Mouse (Mus musculus): ENCODE data around the gene Chst11. TPM values are rescaled to one million over a fixed set of nuclear protein-coding genes. Genes with fewer than 3 reads are reported as not detected.

Chst11 gene
- total and polyA plus RNA-seq, 2 experiments from 2014 or later = 0.57 to 6.6 TPM

DNA sequence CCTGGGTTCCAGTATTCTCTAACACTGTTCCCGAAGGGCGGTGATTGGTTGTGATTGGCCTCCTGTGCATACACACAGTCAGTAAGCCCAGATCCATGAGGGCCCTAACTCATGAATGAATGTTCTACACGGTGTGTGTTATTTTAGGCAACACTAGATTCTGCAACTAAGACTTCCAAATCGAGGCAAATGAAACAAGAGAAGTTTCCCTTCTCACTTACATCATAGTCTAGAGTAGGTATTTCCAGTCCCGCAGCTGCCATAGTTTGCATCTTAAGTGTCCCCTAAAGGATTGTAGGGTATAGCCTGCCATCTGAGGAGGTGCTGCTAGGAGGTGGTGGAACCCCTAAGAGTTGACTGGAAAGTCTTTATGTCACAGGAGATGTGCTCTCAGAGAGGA lies 40.9 kb downstream of the Chst11 start:
- WGBS = 64% methylated on average over 5 of the region's 5 CpGs
- ATAC-seq (ENCODE audit: insufficient read depth, low read depth) = no peak
- TF ChIP-seq EP300 (IDR thresholded peaks at IDR 0.05; ENCODE audit: low read depth) (no peak), CTCF (IDR thresholded peaks at IDR 0.05; ENCODE audit: low read depth) (no peak)

DNA sequence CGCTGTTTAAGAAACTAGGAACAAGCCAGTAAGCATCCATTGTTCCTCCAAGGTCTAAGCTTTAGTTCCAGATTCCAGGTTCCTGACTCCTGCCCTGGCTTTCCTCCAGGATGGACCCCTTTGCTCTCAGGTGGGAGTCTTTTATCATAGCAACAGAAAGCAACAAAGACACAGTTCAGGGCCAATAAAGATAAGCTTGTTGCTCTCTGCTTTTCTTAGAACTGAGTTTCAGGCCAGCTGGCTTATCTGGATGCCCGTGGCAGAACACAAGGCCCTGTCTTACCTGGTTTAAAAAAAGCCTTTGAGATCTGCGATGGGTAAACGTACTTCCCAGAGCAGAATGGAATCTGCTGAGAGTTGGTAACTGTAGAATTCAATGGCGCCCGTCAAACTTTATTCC lies 42.4 kb downstream of the Chst11 start:
- Histone ChIP-seq H3K27ac (ENCODE audit: low read depth) (no peak overlapping the region), H3K27me3 (ENCODE audit: control insufficient read depth, insufficient read depth, low read length) (no peaks in the 10 kb centered on the region), H3K4me1 (ENCODE audit: control insufficient read depth, insufficient read depth) (peaks cover 10% of the 10 kb centered on the region; the same call in 1 of the 2 replicates), H3K4me2 (ENCODE audit: low read depth, low read length) (no peak overlapping the region), H3K36me3 (replicated peaks; ENCODE audit: control insufficient read depth, insufficient read depth, low read length) (no peaks in the 10 kb centered on the region), H3K4me3 (ENCODE audit: low read depth, low read length) (no peak overlapping the region), H3K9me3 (replicated peaks; ENCODE audit: control insufficient read depth, low read length) (no peaks in the 10 kb centered on the region), H3K9ac (replicated peaks; ENCODE audit: low read depth, low read length) (no peak overlapping the region)
- WGBS = 60% methylated on average over 6 of the region's 6 CpGs
- no peak for DNase-seq (ENCODE audit: low spot score)
- ATAC-seq (ENCODE audit: insufficient read depth, low read depth) = no peak
- TF ChIP-seq EP300 (IDR thresholded peaks at IDR 0.05; ENCODE audit: low read depth) (no peak), CTCF (IDR thresholded peaks at IDR 0.05; ENCODE audit: low read depth) (no peak)

More for the DNA sequence above, 40.9 kb downstream of the Chst11 start:
- H3K4me1 ChIP-seq (ENCODE audit: control insufficient read depth, insufficient read depth) = 0 out of 2 replicates have a peak, but pooled peaks cover 3% of the 10 kb centered on the region
- no peak overlapping the region for H3K4me3 ChIP-seq (ENCODE audit: low read depth, low read length)
- no peaks in the 10 kb centered on the region for H3K27me3 ChIP-seq (ENCODE audit: control insufficient read depth, insufficient read depth, low read length)
- no peak overlapping the region for H3K27ac ChIP-seq (ENCODE audit: low read depth)
- no peaks in the 10 kb centered on the region for H3K36me3 ChIP-seq (replicated peaks; ENCODE audit: control insufficient read depth, insufficient read depth, low read length)
- no peak overlapping the region for H3K9ac ChIP-seq (replicated peaks; ENCODE audit: low read depth, low read length)
- no peaks in the 10 kb centered on the region for H3K9me3 ChIP-seq (replicated peaks; ENCODE audit: control insufficient read depth, low read length)
- H3K4me2 ChIP-seq (ENCODE audit: low read depth, low read length) = no peak overlapping the region
- no peak for DNase-seq (ENCODE audit: low spot score)

DNA sequence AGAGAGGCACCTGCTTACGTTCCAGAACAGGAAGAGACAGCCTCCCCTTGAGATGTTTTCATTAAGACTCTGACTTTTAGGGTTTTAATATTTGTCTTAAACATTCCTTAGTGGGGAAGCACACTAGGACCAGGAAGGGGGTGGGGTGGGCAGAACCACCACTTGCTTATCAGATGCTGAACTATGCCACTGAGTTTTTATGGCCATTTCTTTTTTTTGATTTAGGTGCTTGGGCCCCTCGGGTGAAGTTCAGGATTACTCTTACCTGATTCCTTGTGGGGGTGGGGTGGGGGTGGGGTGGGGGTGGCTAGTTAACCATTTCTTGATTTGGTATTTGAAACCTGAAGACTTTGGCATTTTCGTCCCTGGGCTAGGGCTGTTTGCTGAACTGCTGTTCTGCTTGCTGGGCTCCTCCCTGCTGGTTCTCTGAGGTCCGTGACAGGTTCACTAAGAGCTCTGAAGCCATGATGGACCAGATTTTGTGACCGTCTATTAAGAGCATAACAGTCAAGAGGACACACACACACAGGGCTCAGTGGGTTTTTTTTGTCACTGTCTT lies 44.9 kb downstream of the Chst11 start:
- no peaks in the 10 kb centered on the region for H3K9me3 ChIP-seq (replicated peaks; ENCODE audit: control insufficient read depth, low read length)
- no peaks in the 10 kb centered on the region for H3K36me3 ChIP-seq (replicated peaks; ENCODE audit: control insufficient read depth, insufficient read depth, low read length)
- no peak overlapping the region for H3K4me3 ChIP-seq (ENCODE audit: low read depth, low read length)
- no peaks in the 10 kb centered on the region for H3K27me3 ChIP-seq (ENCODE audit: control insufficient read depth, insufficient read depth, low read length)
- no peak overlapping the region for H3K9ac ChIP-seq (replicated peaks; ENCODE audit: low read depth, low read length)
- WGBS = 85% methylated on average over 5 of the region's 5 CpGs
- no peak for TF ChIP-seq CTCF (IDR thresholded peaks at IDR 0.05; ENCODE audit: low read depth)
- TF ChIP-seq EP300 (IDR thresholded peaks at IDR 0.05; ENCODE audit: low read depth) = no peak
- H3K27ac ChIP-seq (ENCODE audit: low read depth) = no peak overlapping the region
- H3K4me1 ChIP-seq (ENCODE audit: control insufficient read depth, insufficient read depth) = peaks cover 10% of the 10 kb centered on the region; the same call in 1 of the 2 replicates
- no peak for DNase-seq (ENCODE audit: low spot score)
- no peak overlapping the region for H3K4me2 ChIP-seq (ENCODE audit: low read depth, low read length)
- no peak for ATAC-seq (ENCODE audit: insufficient read depth, low read depth)

DNA sequence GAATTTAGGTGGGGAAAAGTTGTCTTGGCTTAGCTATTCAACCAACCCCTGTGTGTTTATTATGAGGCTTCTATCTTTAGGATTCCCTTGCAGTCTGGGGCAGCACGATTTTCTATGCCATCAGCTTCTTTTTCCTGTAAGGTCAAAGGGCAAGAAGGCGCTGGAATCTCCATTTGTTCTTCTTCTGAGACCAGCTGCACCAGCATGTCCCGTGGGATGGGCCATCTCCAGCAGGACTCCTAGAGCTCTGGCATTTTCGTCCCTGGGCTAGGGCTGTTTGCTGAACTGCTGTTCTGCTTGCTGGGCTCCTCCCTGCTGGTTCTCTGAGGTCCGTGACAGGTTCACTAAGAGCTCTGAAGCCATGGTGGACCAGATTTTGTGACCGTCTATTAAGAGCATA lies 45.6 kb downstream of the Chst11 start:
- Histone ChIP-seq H3K4me3 (ENCODE audit: low read depth, low read length) (no peak overlapping the region), H3K9me3 (replicated peaks; ENCODE audit: control insufficient read depth, low read length) (no peaks in the 10 kb centered on the region), H3K4me1 (ENCODE audit: control insufficient read depth, insufficient read depth) (peaks cover 12% of the 10 kb centered on the region; the same call in 1 of the 2 replicates), H3K9ac (replicated peaks; ENCODE audit: low read depth, low read length) (no peak overlapping the region), H3K27me3 (ENCODE audit: control insufficient read depth, insufficient read depth, low read length) (no peaks in the 10 kb centered on the region), H3K4me2 (ENCODE audit: low read depth, low read length) (no peak overlapping the region), H3K27ac (ENCODE audit: low read depth) (no peak overlapping the region), H3K36me3 (replicated peaks; ENCODE audit: control insufficient read depth, insufficient read depth, low read length) (no peaks in the 10 kb centered on the region)
- 64% methylated on average over 6 of the region's 6 CpGs for WGBS
- no peak for DNase-seq (ENCODE audit: low spot score)
- no peak for ATAC-seq (ENCODE audit: insufficient read depth, low read depth)
- TF ChIP-seq EP300 (IDR thresholded peaks at IDR 0.05; ENCODE audit: low read depth) (no peak), CTCF (IDR thresholded peaks at IDR 0.05; ENCODE audit: low read depth) (no peak)

DNA sequence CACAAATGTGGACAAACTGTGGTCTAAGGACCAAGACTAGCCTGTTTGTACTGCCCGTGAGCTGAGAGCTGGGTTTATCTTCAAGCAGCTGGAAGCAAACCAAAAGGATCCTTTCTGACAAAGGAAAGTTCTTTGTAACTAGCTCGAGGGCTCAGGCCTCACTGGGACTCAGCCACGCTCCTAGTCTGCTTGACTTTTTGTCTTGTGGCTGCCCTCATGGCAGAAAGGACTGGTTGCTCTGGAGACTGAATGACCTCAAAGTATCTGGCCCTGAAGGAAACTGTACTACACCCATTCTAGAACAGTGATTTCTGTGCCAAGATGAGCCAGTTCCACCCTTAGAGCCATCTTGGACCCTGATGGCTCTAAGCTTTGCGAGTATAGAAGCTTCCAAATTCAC lies 46.3 kb downstream of the Chst11 start:
- Histone ChIP-seq H3K4me1 (ENCODE audit: control insufficient read depth, insufficient read depth) (peaks cover 18% of the 10 kb centered on the region; the same call in 1 of the 2 replicates), H3K4me3 (ENCODE audit: low read depth, low read length) (no peak overlapping the region), H3K4me2 (ENCODE audit: low read depth, low read length) (no peak overlapping the region), H3K9ac (replicated peaks; ENCODE audit: low read depth, low read length) (no peak overlapping the region), H3K36me3 (replicated peaks; ENCODE audit: control insufficient read depth, insufficient read depth, low read length) (no peaks in the 10 kb centered on the region), H3K9me3 (replicated peaks; ENCODE audit: control insufficient read depth, low read length) (no peaks in the 10 kb centered on the region), H3K27ac (ENCODE audit: low read depth) (no peak overlapping the region), H3K27me3 (ENCODE audit: control insufficient read depth, insufficient read depth, low read length) (no peaks in the 10 kb centered on the region)
- 60% methylated on average over 4 of the region's 4 CpGs for WGBS
- no peak for DNase-seq (ENCODE audit: low spot score)
- no peak for ATAC-seq (ENCODE audit: insufficient read depth, low read depth)
- no peak for TF ChIP-seq EP300 (IDR thresholded peaks at IDR 0.05; ENCODE audit: low read depth)
- TF ChIP-seq CTCF (IDR thresholded peaks at IDR 0.05; ENCODE audit: low read depth) = no peak

DNA sequence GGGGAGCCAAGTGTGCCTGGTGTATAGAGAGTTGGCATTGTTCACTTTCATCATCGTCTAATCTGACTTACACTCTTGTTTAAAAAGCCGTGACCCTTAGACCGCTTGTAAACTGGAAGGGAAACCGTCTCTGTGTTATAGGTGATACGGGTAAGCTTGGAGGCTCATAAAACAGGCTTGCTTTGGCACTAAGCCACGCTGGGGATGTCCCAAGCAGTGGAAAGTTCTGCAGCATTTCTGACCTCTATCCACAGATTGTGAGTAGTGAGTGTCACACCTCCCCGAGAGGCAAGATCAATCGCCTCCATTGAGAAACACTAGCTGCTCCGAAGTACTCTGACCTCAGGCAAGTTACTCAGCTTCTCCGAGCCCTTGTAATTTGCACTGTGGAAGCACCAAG lies 47.3 kb downstream of the Chst11 start:
- H3K9ac ChIP-seq (replicated peaks; ENCODE audit: low read depth, low read length) = no peak overlapping the region
- DNase-seq (ENCODE audit: low spot score) = no peak

More for the DNA sequence above, 47.3 kb downstream of the Chst11 start:
- Histone ChIP-seq H3K4me1 (ENCODE audit: control insufficient read depth, insufficient read depth) (peaks cover 19% of the 10 kb centered on the region; the same call in 1 of the 2 replicates), H3K4me3 (ENCODE audit: low read depth, low read length) (no peak overlapping the region), H3K27ac (ENCODE audit: low read depth) (no peak overlapping the region), H3K4me2 (ENCODE audit: low read depth, low read length) (0 out of 2 replicates have a peak overlapping the region, but pooled peaks have one; percentile 3), H3K9me3 (replicated peaks; ENCODE audit: control insufficient read depth, low read length) (no peaks in the 10 kb centered on the region), H3K36me3 (replicated peaks; ENCODE audit: control insufficient read depth, insufficient read depth, low read length) (no peaks in the 10 kb centered on the region), H3K27me3 (ENCODE audit: control insufficient read depth, insufficient read depth, low read length) (no peaks in the 10 kb centered on the region)
- no peak for ATAC-seq (ENCODE audit: insufficient read depth, low read depth)
- WGBS = 35% methylated on average over 10 of the region's 10 CpGs
- TF ChIP-seq CTCF (IDR thresholded peaks at IDR 0.05; ENCODE audit: low read depth) (no peak), EP300 (IDR thresholded peaks at IDR 0.05; ENCODE audit: low read depth) (no peak)
